Mouse (Mus musculus): Measurements from ENCODE around the gene Chchd2.

The Chchd2 gene

GRCm38 (mm10) chr5:129878946-129879345 is 8.3 kb downstream of the Chchd2 start:
- DNase-seq (ENCODE audit: extremely low spot score): no peak

- DNase-seq (ENCODE audit: extremely low spot score): no peak
Measured at GRCm38 (mm10) chr5:129877731-129878455, 9.4 kb downstream of the Chchd2 start.

GRCm38 (mm10) chr5:129875098-129875497 is 12.2 kb downstream of the Chchd2 start:
- no peak for DNase-seq (ENCODE audit: extremely low spot score)

- DNase-seq (ENCODE audit: extremely low spot score): no peak
Measured at GRCm38 (mm10) chr5:129873942-129874341, 13.3 kb downstream of the Chchd2 start.

- no peak for DNase-seq (ENCODE audit: extremely low spot score)
Measured at GRCm38 (mm10) chr5:129871238-129871637, 16.0 kb downstream of the Chchd2 start.

- DNase-seq (ENCODE audit: extremely low spot score): no peak
Measured at GRCm38 (mm10) chr5:129869238-129869995, 17.9 kb downstream of the Chchd2 start.

- DNase-seq (ENCODE audit: extremely low spot score): no peak
Measured at GRCm38 (mm10) chr5:129865841-129866240, 21.4 kb downstream of the Chchd2 start.

GRCm38 (mm10) chr5:129864467-129864866 is 22.8 kb downstream of the Chchd2 start:
- DNase-seq (ENCODE audit: extremely low spot score): peak; percentile 42

- DNase-seq (ENCODE audit: extremely low spot score): no peak
Measured at GRCm38 (mm10) chr5:129862325-129862724, 24.9 kb downstream of the Chchd2 start.

GRCm38 (mm10) chr5:129856414-129856813 is 30.9 kb downstream of the Chchd2 start:
- DNase-seq (ENCODE audit: extremely low spot score): no peak

GRCm38 (mm10) chr5:129855163-129855562 is 32.1 kb downstream of the Chchd2 start:
- DNase-seq (ENCODE audit: extremely low spot score): no peak

GRCm38 (mm10) chr5:129847558-129847820 is 39.8 kb downstream of the Chchd2 start:
- no peak for DNase-seq (ENCODE audit: extremely low spot score)

- peak; percentile 94 for DNase-seq (ENCODE audit: extremely low spot score)
Measured at GRCm38 (mm10) chr5:129846752-129847557, 40.3 kb downstream of the Chchd2 start, which contains the start of gene Sumf2. Sumf2 (plus strand) TSS chr5:129846986.

GRCm38 (mm10) chr5:129844848-129845247 is 42.4 kb downstream of the Chchd2 start:
- DNase-seq (ENCODE audit: extremely low spot score): no peak
